Mouse (Mus musculus) heart, adult 2 months (tissue): ENCODE measurements around the gene Sars2.

ENCODE experiments used
- CTCF ChIP-seq: fragments of 200-600 bp; IDR thresholded peaks from 2 replicates; pipeline ENCODE4 v1.8.1; 2022; ENCODE audit warnings: antibody characterized with exemption, mild to moderate bottlenecking, moderate library complexity
- EP300 ChIP-seq: fragments of 200-500 bp; IDR thresholded peaks from 2 replicates; pipeline ENCODE4 v1.6.1; 2011; ENCODE audit warnings: low read depth, low read length, control low read depth; ENCODE audit not compliant: insufficient read depth

DNA sequence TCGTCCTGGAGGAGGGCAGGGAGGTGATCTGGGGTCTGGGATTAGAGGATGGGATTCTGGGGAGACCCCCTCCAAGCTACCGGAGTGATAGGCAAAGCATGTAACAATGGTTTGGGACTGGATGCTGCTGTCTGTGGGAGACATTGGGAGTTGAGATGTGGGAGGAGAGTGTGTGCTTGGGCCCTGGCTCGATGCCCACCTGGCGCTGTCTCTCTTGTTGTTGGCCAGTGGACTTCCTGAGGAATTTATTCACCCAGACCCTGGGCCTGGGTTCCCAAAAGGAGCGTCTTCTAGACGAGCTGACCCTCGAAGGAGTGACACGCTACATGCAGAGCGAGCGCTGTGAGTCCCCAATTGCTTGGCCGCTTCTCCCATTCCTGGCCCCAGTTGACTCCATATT lies 30.1 kb downstream of the Sars2 start:
- TF ChIP-seq CTCF = no peak
- TF ChIP-seq EP300 = no peak
